Mouse (Mus musculus): ENCODE data around the gene Gp1bb.

DNA sequence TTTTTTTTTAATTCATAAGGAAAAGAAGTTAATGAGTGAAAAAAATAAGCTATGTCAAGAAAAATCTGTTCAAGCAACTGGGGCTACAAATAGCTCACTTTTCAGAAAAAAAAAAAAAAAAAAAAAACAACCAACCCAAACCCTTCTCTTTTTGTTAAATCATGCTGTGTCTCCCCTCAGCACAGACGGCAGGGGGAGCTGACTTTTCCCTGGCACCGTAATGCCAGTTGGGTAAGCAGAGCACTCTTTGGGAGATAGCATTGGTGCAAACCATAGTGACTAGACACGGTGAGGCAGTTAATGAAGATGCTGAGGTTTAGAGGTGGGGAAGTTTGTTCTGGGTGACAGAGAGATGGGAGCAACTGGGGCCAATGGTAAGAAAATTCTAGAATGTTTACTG is 9.9 kb upstream of the Gp1bb start:
- TF ChIP-seq CTCF (IDR thresholded peaks at IDR 0.05; ENCODE audit: borderline replicate concordance, insufficient read depth, low read depth, low read length) (peak; percentile 26; the same call in 1 of the 2 replicates), POLR2A (IDR thresholded peaks at IDR 0.05; ENCODE audit: borderline replicate concordance, insufficient read depth, low read length) (no peak)
